Mouse (Mus musculus): Measurements from ENCODE around the gene AF067061. TPM values are rescaled to one million over a fixed set of nuclear protein-coding genes. Genes with fewer than 3 reads are reported as not detected.
"Not testable (repeated sequence)": the region's sequence is repeated elsewhere in the genome, so short reads cannot be mapped to it uniquely, and the experiment has no call there.

Gene AF067061
- polyA plus RNA-seq (2012; rRNA removed), result 0.12 TPM in 1 of 2 replicates, not detected in the other

DNA sequence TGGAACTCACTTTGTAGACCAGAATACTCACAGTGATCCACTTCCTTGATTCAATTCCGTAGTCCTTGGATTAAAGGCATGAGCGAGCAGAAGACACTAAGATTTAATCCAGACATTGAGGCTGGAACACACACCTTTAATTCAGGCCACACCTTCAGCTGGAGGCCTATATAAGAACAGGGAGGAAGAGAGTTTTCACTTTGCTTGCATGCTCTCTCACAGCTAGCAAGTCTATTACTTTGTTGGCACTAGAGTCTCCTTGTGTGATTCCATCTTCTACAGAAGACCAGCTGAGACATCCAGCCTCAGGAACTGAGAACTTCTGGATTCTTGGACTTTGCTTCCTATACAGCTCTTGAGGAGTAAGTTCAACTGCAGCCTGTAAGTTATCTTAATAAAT, at the start of gene AF067061:
Gene AF067061 (plus strand): TSS at position 245 of the 400 bp plus-strand sequence.
- H3K27ac ChIP-seq (ENCODE audit: control insufficient read depth, insufficient read depth, low read length), result not testable (repeated sequence)
- 95% methylated on average over 2 of the region's 2 CpGs for WGBS

DNA sequence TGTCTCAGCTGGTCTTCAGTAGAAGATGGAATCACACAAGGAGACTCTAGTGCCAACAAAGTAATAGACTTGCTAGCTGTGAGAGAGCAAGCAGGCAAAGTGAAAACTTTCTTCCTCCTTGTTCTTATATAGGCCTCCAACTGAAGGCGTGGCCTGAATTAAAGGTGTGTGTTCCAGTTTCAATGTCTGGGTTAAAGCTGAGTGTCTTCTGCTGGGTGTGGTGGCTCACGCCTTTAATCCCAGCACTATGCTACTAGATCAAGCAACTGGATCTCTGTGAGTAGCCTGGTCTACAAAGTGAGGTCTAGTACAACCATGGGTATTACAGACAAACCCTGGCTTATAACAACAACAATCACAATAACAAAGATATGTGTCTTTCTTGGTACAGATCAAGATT, 47.1 kb upstream of the AF067061 start, which contains the start of gene Gm21762:
Gene Gm21762 (minus strand): TSS at position 101 of the 400 bp plus-strand sequence.
- no CpG with 5 or more reads among the region's 2 CpGs for WGBS
- not testable (repeated sequence) for H3K27me3 ChIP-seq (ENCODE audit: control insufficient read depth, insufficient read depth, low read length); H3K4me1 ChIP-seq (replicated peaks; ENCODE audit: control insufficient read depth, insufficient read depth, low read length); DNase-seq; H3K36me3 ChIP-seq (ENCODE audit: control insufficient read depth, insufficient read depth, low read length); H3K4me3 ChIP-seq (ENCODE audit: control insufficient read depth, insufficient read depth, low read length); H3K27ac ChIP-seq (ENCODE audit: control insufficient read depth, insufficient read depth, low read length)

More for the DNA sequence above, at the start of gene AF067061:
- not testable (repeated sequence) for DNase-seq; H3K36me3 ChIP-seq (ENCODE audit: control insufficient read depth, insufficient read depth, low read length); H3K27me3 ChIP-seq (ENCODE audit: control insufficient read depth, insufficient read depth, low read length); H3K4me3 ChIP-seq (ENCODE audit: control insufficient read depth, insufficient read depth, low read length); H3K4me1 ChIP-seq (replicated peaks; ENCODE audit: control insufficient read depth, insufficient read depth, low read length)

DNA sequence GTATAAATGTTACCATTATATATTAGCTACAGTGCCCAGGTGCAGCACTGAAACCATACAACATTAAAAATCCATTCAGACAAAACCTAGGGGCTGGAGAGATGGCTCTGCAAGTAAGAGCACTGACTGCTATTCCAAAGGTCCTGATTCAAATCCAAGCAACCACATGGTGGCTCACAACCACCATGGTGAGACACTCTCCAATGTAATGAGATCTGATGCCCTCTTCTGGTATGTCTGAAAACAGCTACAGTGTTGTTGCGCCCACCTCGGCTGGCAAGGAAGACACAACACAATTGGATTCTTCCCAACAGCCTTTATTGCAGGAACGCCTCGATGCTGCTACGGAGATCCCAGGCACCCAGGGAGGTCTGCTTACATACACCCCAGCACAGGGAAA, 42.0 kb upstream of the AF067061 start:
- DNase-seq; H3K27me3 ChIP-seq (ENCODE audit: control insufficient read depth, insufficient read depth, low read length); H3K4me1 ChIP-seq (replicated peaks; ENCODE audit: control insufficient read depth, insufficient read depth, low read length); H3K27ac ChIP-seq (ENCODE audit: control insufficient read depth, insufficient read depth, low read length); H3K4me3 ChIP-seq (ENCODE audit: control insufficient read depth, insufficient read depth, low read length); H3K36me3 ChIP-seq (ENCODE audit: control insufficient read depth, insufficient read depth, low read length): not testable (repeated sequence)
- 93% methylated on average over 5 of the region's 5 CpGs for WGBS

DNA sequence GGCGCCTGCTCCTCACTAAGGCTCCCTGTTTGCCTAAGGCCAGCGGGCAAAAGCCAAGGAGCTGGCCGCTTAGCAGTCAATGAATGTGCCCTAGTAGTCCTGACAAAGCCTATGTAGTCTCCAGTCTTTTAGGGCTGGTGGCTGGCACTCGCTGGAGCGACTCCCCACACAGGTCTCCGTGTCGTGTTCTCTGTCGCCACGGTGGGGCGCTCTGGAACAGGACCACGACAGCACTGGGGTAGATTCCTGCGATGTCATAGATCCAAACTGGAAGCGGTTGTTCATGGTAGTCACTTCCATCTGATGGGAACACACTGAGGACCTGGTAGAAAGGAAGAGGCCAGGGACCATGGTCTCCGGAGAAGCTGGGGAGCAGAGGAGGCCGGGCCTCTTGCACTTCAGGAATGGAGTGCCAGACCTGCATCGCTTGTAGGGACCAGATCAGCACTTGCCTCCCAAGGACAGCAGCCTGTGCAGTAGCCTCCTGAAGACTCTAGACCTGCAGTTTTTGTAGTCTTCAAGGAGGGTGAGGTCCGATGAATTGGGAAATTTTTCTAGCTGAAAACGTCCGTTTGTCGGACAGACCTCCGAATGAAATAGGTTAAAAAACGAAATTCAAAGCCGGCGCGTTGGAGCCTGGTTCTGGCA, 39.8 kb upstream of the AF067061 start:
- H3K4me3 ChIP-seq (ENCODE audit: control insufficient read depth, insufficient read depth, low read length); H3K4me1 ChIP-seq (replicated peaks; ENCODE audit: control insufficient read depth, insufficient read depth, low read length); H3K27me3 ChIP-seq (ENCODE audit: control insufficient read depth, insufficient read depth, low read length); H3K36me3 ChIP-seq (ENCODE audit: control insufficient read depth, insufficient read depth, low read length); H3K27ac ChIP-seq (ENCODE audit: control insufficient read depth, insufficient read depth, low read length); DNase-seq: not testable (repeated sequence)
- WGBS, result 98% methylated on average over 16 of the region's 25 CpGs

DNA sequence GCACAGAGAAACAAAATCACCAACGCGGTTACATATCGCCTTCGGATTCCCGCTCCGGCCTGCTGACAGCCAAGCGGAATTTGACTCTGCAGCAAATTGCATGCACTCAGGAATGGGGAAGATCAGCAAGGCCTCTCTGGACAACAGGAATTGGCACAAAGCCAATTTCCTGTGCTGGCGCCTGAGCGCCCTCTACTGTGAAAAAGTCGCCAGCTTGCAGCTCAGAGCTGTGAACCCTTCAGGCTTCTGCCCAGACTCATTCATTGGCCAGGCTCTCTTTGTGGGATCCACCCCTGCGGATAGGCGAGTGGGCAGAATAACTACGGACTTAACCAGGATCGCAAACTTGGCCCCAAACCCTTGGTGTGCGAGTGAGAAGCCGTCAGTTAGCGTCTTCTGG, 31.1 kb upstream of the AF067061 start:
- H3K4me1 ChIP-seq (replicated peaks; ENCODE audit: control insufficient read depth, insufficient read depth, low read length); H3K36me3 ChIP-seq (ENCODE audit: control insufficient read depth, insufficient read depth, low read length); H3K27ac ChIP-seq (ENCODE audit: control insufficient read depth, insufficient read depth, low read length); H3K4me3 ChIP-seq (ENCODE audit: control insufficient read depth, insufficient read depth, low read length); DNase-seq; H3K27me3 ChIP-seq (ENCODE audit: control insufficient read depth, insufficient read depth, low read length): not testable (repeated sequence)
- 97% methylated on average over 17 of the region's 17 CpGs for whole genome bisulfite sequencing

DNA sequence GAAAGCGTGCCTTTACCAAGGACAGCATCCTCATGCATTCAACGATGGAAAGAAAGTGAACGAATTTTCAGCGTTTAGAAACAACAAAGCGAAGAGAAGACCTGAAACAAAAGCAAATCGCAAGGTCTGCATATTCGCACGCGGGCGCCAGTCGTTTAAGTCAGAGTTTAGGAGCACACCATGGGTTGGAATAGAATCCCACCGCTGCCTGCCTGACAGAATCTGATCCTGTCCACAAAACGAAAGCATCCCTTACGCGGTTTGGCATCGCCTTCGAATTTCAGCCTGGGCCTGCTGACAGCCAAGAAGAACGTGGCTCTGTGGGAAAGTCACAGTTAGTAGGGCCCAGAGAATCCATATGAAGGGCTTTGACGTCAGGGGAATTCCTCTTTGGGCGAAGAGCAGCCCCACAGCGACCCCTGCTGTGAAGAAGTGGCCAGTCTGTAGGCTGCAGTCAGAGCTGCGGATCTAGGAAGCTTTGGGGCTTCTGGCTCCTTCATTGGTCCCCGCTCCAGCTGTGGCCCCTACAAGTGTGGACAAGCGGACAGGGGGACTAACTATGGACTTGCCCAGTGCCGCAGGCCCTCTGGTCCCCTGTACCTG, 30.4 kb upstream of the AF067061 start:
- not testable (repeated sequence) for H3K4me1 ChIP-seq (replicated peaks; ENCODE audit: control insufficient read depth, insufficient read depth, low read length); DNase-seq; H3K36me3 ChIP-seq (ENCODE audit: control insufficient read depth, insufficient read depth, low read length); H3K4me3 ChIP-seq (ENCODE audit: control insufficient read depth, insufficient read depth, low read length); H3K27ac ChIP-seq (ENCODE audit: control insufficient read depth, insufficient read depth, low read length); H3K27me3 ChIP-seq (ENCODE audit: control insufficient read depth, insufficient read depth, low read length)
- WGBS, result 78% methylated on average over 14 of the region's 25 CpGs

DNA sequence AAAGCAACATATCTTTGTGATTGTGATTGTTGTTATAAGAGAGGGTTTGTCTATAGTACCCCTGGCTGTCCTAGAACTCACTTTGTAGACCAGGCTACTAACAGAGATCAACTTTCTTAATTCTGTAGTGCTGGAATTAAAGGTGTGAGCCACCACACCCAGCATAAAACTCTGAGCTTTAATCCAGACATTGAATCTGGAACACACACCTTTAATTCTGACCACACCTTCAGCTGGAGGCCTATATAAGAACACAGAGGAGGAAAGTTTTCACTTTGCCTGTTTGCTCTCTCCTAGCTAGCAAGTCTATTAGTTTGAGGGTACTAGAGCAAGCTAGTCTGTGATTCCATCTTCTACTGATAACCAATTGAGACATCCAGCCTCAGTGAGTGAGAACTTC, 24.1 kb upstream of the AF067061 start, which contains the start of gene Gm21731:
Gene Gm21731 (plus strand): TSS at position 301 of the 400 bp plus-strand sequence.
- H3K4me3 ChIP-seq (ENCODE audit: control insufficient read depth, insufficient read depth, low read length); H3K27me3 ChIP-seq (ENCODE audit: control insufficient read depth, insufficient read depth, low read length); H3K4me1 ChIP-seq (replicated peaks; ENCODE audit: control insufficient read depth, insufficient read depth, low read length); H3K27ac ChIP-seq (ENCODE audit: control insufficient read depth, insufficient read depth, low read length); H3K36me3 ChIP-seq (ENCODE audit: control insufficient read depth, insufficient read depth, low read length); DNase-seq: not testable (repeated sequence)

DNA sequence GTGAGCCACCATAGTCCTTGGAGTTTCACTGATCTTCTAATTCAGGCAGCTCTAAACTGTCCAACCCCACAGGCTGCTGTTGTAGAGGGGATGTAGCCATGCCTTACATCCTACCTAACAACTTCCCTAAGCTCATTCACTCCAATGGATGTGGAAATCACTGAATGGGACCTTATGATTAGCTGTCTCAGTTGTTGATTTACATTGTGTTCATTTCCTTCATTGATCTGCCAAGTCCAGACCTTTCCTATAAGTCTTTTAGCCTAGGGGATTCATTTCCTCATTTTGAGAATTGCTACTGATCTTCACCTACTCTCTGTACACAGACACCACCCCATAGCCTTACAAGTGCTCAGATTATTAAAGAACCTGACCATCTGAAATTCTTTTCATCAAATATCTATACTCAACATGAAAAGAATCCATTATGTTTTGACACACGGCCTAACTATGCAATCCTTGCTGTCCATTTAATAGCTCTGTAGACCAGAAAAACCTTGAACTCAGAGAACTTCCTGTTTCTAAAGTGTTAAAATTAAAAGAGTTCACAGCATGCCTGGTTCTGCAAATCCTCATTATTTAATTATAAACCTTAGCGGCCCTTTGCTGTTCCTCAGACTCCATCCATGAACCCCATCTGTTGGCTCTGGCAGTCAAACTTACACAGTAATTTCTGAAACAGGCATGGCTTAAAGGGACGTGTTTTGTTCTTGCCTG, 11.5 kb upstream of the AF067061 start:
- not testable (repeated sequence) for H3K27ac ChIP-seq (ENCODE audit: control insufficient read depth, insufficient read depth, low read length); H3K27me3 ChIP-seq (ENCODE audit: control insufficient read depth, insufficient read depth, low read length); DNase-seq; H3K4me1 ChIP-seq (replicated peaks; ENCODE audit: control insufficient read depth, insufficient read depth, low read length); H3K36me3 ChIP-seq (ENCODE audit: control insufficient read depth, insufficient read depth, low read length); H3K4me3 ChIP-seq (ENCODE audit: control insufficient read depth, insufficient read depth, low read length)
- WGBS, result 79% methylated on average over 2 of the region's 3 CpGs

DNA sequence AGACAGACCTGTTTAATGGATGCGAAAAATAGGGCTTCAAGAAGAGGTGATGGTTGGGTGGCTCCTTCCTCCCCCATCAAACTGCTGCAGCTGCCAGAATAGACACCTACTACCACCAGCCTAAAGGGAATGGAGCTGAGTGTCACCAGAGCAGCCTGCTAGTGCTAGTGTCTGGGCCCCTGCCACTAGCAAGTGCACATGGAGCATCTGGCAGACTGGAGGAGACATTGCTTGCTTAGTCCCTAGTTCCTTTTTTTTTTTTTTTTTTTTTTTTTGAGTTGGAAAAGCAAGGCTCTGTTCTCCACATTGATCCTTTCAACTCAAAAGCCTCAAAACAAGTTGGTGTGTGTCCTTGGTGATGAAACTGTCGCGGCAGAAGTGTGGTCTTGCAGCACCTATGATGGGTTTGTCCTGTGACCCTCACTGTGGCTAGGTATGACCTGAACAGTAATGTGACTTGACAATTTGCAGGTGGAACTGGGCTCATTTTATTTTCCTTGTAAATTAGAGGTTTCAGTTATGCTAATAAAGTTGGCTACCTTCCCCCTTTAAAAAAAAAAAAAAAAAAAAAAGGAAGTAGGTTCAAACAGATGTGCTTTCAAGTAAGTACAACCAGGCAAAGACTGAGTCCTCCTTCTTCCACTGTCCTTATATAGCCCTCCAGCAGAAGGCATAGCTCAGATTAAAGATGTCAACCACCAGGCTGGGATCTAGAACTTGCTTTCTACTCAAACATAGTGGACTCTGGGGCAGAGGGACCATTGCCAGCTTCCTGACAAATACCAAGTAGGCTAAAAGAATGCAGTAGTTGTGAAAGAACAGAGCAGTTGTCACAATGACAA, 3.9 kb upstream of the AF067061 start:
- WGBS, result 43% methylated on average over 3 of the region's 3 CpGs
- not testable (repeated sequence) for DNase-seq; H3K36me3 ChIP-seq (ENCODE audit: control insufficient read depth, insufficient read depth, low read length); H3K27me3 ChIP-seq (ENCODE audit: control insufficient read depth, insufficient read depth, low read length); H3K4me3 ChIP-seq (ENCODE audit: control insufficient read depth, insufficient read depth, low read length); H3K4me1 ChIP-seq (replicated peaks; ENCODE audit: control insufficient read depth, insufficient read depth, low read length); H3K27ac ChIP-seq (ENCODE audit: control insufficient read depth, insufficient read depth, low read length)

DNA sequence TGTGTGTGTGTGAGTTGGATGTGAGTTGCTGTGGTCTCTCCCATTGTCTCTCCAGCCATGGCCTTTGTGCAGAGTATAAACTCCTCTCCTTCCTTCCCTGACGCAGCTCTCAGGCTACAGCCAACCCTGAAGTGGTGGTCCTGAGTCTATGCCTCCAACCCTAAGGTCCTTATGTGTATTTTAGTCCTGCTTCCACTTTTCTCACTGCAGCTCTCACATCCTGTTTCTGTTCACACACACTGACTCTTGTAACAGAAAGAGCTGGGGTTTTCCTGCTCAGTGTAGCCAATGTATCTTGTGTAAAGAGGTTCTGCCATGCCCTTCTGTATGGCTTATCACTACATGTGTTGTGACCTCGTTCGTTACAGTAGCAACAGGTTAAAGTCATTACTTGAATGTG, 3.2 kb upstream of the AF067061 start:
- H3K27ac ChIP-seq (ENCODE audit: control insufficient read depth, insufficient read depth, low read length); H3K27me3 ChIP-seq (ENCODE audit: control insufficient read depth, insufficient read depth, low read length); H3K4me1 ChIP-seq (replicated peaks; ENCODE audit: control insufficient read depth, insufficient read depth, low read length); H3K4me3 ChIP-seq (ENCODE audit: control insufficient read depth, insufficient read depth, low read length); DNase-seq; H3K36me3 ChIP-seq (ENCODE audit: control insufficient read depth, insufficient read depth, low read length): not testable (repeated sequence)
- WGBS, result 32% methylated on average over 3 of the region's 3 CpGs
